Comparison of ENCODE assay signal across 14 mouse cellular contexts in the genomic region with DNA sequence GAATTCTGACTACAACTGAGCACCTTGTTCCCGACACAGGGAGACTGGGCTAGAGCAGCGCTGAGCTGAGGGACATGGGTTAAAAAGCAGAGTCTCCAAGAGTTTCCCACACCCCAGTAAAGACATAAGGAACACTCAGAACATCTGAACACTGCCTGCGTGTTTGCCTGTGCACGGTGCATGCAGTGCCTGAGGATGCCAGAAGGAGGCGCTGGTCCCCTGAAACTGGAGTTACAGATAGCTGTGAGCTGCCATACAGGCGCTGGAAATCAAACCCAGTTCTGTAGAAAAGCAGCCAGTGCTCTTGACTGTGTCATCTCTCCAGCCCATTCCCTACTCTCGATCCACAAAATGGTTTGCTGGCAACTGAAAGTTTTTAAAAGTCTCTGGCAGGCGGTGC. TPM values are rescaled to one million over a fixed set of nuclear protein-coding genes. Genes with fewer than 3 reads are reported as not detected.
DNase-seq lines count a peak whose midpoint lies in the region; ATAC-seq and TF ChIP-seq lines count a peak whose summit lies in the region.
"Had no signal": no experiment of that assay in that cellular context is flagged by ENCODE, and none has a peak within 500 bp of the region (broad histone marks: within the 10 kb centered on the region; RNA-seq: fewer than 3 reads in every experiment).

No protein-coding gene starts in this region.

- 90% methylated on average over 8 of the region's 8 CpGs for WGBS in kidney, adult 2 months
- 95% methylated on average over 8 of the region's 8 CpGs for WGBS in thymus, adult 2 months
- 91% methylated on average over 8 of the region's 8 CpGs for WGBS in bone marrow, adult 2 months
- 79% methylated on average over 8 of the region's 8 CpGs for WGBS in midbrain, embryonic 13.5 days

- H3K4me2 ChIP-seq in midbrain, embryonic 13.5 days (replicated peaks), result no peak overlapping the region
- H3K4me2 ChIP-seq: embryonic facial prominence, embryonic 15.5 days; hindbrain, embryonic 14.5 days had no signal

- no peaks in the 10 kb centered on the region for H3K9me3 ChIP-seq in midbrain, embryonic 13.5 days
- H3K9me3 ChIP-seq: embryonic facial prominence, embryonic 15.5 days had no signal

- no peak for TF ChIP-seq POLR2A in kidney, adult 2 months (IDR thresholded peaks at IDR 0.05; ENCODE audit: low read depth, low read length)
- TF ChIP-seq POLR2A in thymus, adult 2 months (IDR thresholded peaks at IDR 0.05; ENCODE audit: control insufficient read depth, extremely low read depth, insufficient read depth, low read length, poor library complexity), result no peak
- TF ChIP-seq POLR2A in bone marrow, adult 2 months (IDR thresholded peaks at IDR 0.05; ENCODE audit: borderline replicate concordance, control insufficient read depth, low read depth, low read length), result no peak

- no peaks in the 10 kb centered on the region for H3K27me3 ChIP-seq in kidney, adult 2 months (replicated peaks; ENCODE audit: control insufficient read depth, insufficient read depth, low read length)
- H3K27me3 ChIP-seq in thymus, adult 2 months (ENCODE audit: control insufficient read depth, insufficient read depth, low read length), result no peaks in the 10 kb centered on the region
- H3K27me3 ChIP-seq in midbrain, embryonic 13.5 days, result no peaks in the 10 kb centered on the region
- H3K27me3 ChIP-seq: embryonic facial prominence, embryonic 15.5 days had no signal

- H3K4me3 ChIP-seq in kidney, adult 2 months (ENCODE audit: insufficient read depth, low read depth, low read length), result no peak overlapping the region
- H3K4me3 ChIP-seq in thymus, adult 2 months (ENCODE audit: control insufficient read depth, insufficient read depth, low read length), result no peak overlapping the region
- no peak overlapping the region for H3K4me3 ChIP-seq in bone marrow, adult 2 months (replicated peaks; ENCODE audit: control insufficient read depth, low read depth, low read length)
- H3K4me3 ChIP-seq in midbrain, embryonic 13.5 days (replicated peaks), result no peak overlapping the region
- H3K4me3 ChIP-seq: embryonic facial prominence, embryonic 15.5 days had no signal

- ATAC-seq in midbrain, embryonic 13.5 days, result no peak

- peaks cover 27% of the 10 kb centered on the region for H3K4me1 ChIP-seq in kidney, adult 2 months (ENCODE audit: control insufficient read depth, insufficient read depth, low read length)
- peaks cover 23% of the 10 kb centered on the region for H3K4me1 ChIP-seq in thymus, adult 2 months (replicated peaks; ENCODE audit: control insufficient read depth, insufficient read depth, low read length)
- H3K4me1 ChIP-seq in bone marrow, adult 2 months (ENCODE audit: control insufficient read depth, insufficient read depth, low read length), result peaks cover 8% of the 10 kb centered on the region; the same call in 1 of the 2 replicates
- H3K4me1 ChIP-seq in midbrain, embryonic 13.5 days (replicated peaks), result peaks cover 15% of the 10 kb centered on the region

- 0 out of 2 replicates have a peak, but pooled peaks cover 2% of the 10 kb centered on the region for H3K36me3 ChIP-seq in kidney, adult 2 months (ENCODE audit: control insufficient read depth, insufficient read depth, low read length)
- no peaks in the 10 kb centered on the region for H3K36me3 ChIP-seq in thymus, adult 2 months (ENCODE audit: control insufficient read depth, insufficient read depth, low read length)
- H3K36me3 ChIP-seq in midbrain, embryonic 13.5 days, result peaks cover 8% of the 10 kb centered on the region; the same call in 1 of the 2 replicates

- H3K27ac ChIP-seq in kidney, adult 2 months (ENCODE audit: insufficient read depth, low read depth, low read length), result no peak overlapping the region
- H3K27ac ChIP-seq in thymus, adult 2 months (ENCODE audit: control insufficient read depth, insufficient read depth, low read length), result no peak overlapping the region
- H3K27ac ChIP-seq in bone marrow, adult 2 months (ENCODE audit: control insufficient read depth, insufficient read depth, low read depth, low read length, poor library complexity), result no peak overlapping the region
- H3K27ac ChIP-seq in midbrain, embryonic 13.5 days, result no peak overlapping the region
- H3K27ac ChIP-seq: embryonic facial prominence, embryonic 15.5 days; hindbrain, embryonic 14.5 days had no signal

- TF ChIP-seq CTCF in kidney, adult 2 months (conservative IDR thresholded peaks at IDR 0.05; ENCODE audit: insufficient read depth, insufficient read length, low read depth, low read length), result peak; percentile 48
- TF ChIP-seq CTCF in thymus, adult 2 months (IDR thresholded peaks at IDR 0.05; ENCODE audit: borderline replicate concordance, control insufficient read depth, extremely low read depth, insufficient read depth, low read length, poor library complexity), result no peak
- peak; percentile 67 for TF ChIP-seq CTCF in bone marrow, adult 2 months (IDR thresholded peaks at IDR 0.05; ENCODE audit: control insufficient read depth, insufficient read depth, low read length)

- H3K9ac ChIP-seq in midbrain, embryonic 13.5 days (replicated peaks), result no peak overlapping the region
- H3K9ac ChIP-seq: embryonic facial prominence, embryonic 15.5 days; hindbrain, embryonic 14.5 days had no signal

- no peak for DNase-seq in kidney, adult 2 months
- no peak for DNase-seq in kidney, adult 9 months
- peak; percentile 45 for DNase-seq in thymus, postnatal 4 days
- no peak for DNase-seq in thymus, adult 2 months
- DNase-seq in right cerebral cortex, postnatal 25 days, result no peak
- DNase-seq: cerebellum, postnatal 25 days; kidney, postnatal 25 days; midbrain, embryonic 14.5 days had no signal

RNA-seq across cellular contexts. Expression of a gene that starts 19.7 kb away (rescaled TPM):
- polyA plus RNA-seq in kidney, adult 2 months (2012; rRNA removed), result not detected in 2 replicates
- 0.23 TPM in 1 of 2 replicates, not detected in the other for polyA plus RNA-seq in thymus, adult 2 months (2012; rRNA removed)
- not detected in 2 replicates for polyA plus RNA-seq in bone marrow, adult 2 months (2011; ENCODE audit: insufficient read depth, insufficient read length, low replicate concordance, missing spikeins)
- polyA plus RNA-seq in midbrain, embryonic 13.5 days (2015; fragmentation: Nextera tagmentation; extraction: Ambion mirVana), result not detected in 2 replicates
- polyA plus RNA-seq: embryonic facial prominence, embryonic 15.5 days; hindbrain, embryonic 14.5 days; lung, embryonic 16.5 days; midbrain, embryonic 14.5 days; stomach, embryonic 16.5 days had no signal

RNA-seq across cellular contexts. Expression of a gene that starts 32.0 kb away (rescaled TPM):
- 31.1 and 35.9 TPM in 2 replicates for polyA plus RNA-seq in kidney, adult 2 months (2012; rRNA removed)
- polyA plus RNA-seq in thymus, adult 2 months (2012; rRNA removed), result 17.1 and 18.2 TPM in 2 replicates
- 6.1 and 10.6 TPM in 2 replicates for polyA plus RNA-seq in bone marrow, adult 2 months (2011; ENCODE audit: insufficient read depth, insufficient read length, low replicate concordance, missing spikeins)
- 7.8 and 9.6 TPM in 2 replicates for polyA plus RNA-seq in midbrain, embryonic 13.5 days (2015; fragmentation: Nextera tagmentation; extraction: Ambion mirVana)
